Mouse (Mus musculus) myocyte (in vitro differentiated cells): Measurements from ENCODE around the gene Olfr259.

Source experiments
- MAX ChIP-seq: IDR thresholded peaks from one replicate; pipeline ENCODE4 v1.6.1; 2011; ENCODE audit warnings: low read depth, mild to moderate bottlenecking, control low read depth
- POLR2A ChIP-seq: IDR thresholded peaks from one replicate; pipeline ENCODE4 v1.6.1; 2011; ENCODE audit warnings: low read depth, mild to moderate bottlenecking, control low read depth, moderate library complexity; ENCODE audit not compliant: insufficient read length

- TF ChIP-seq POLR2A (no peak), MAX (no peak)
These were observed 18.5 kb downstream of the Olfr259 start, which contains the start of gene Olfr1109 for GRCm38 (mm10) chr2:87095908-87096307.
